Mouse (Mus musculus) layer of hippocampus, postnatal 25 days (tissue): Measurements from ENCODE around the gene Tbc1d14. TPM values are rescaled to one million over a fixed set of nuclear protein-coding genes. Genes with fewer than 3 reads are reported as not detected.

Experiments
- total RNA-seq, 2 experiments: library from RNA; stranded (reverse); gene quantifications; 2 replicates each; pipeline ENCODE4 v1.2.3; 2021

Tbc1d14 gene
- total RNA-seq, 2 experiments from 2014 or later: 92.4 to 104 TPM

Other genes with a start within 250 kb of the Tbc1d14 start
- 10 to 100 TPM; 52.4 to 53.8 TPM for gene Sorcs2, start 195.1 kb downstream of the Tbc1d14 start, total RNA-seq
- gene Grpel1, start 128.3 kb downstream of the Tbc1d14 start, total RNA-seq: 10 to 100 TPM; 21.8 to 24.7 TPM
- 10 to 100 TPM; 32.6 to 34.1 TPM for gene Tada2b, start 109.0 kb downstream of the Tbc1d14 start, total RNA-seq
- 1 to 10 TPM; 1.1 to 1.5 TPM for gene Ccdc96, start 108.7 kb downstream of the Tbc1d14 start, total RNA-seq
- 100 to 1,000 TPM in 1 of 2 experiments, 10 to 100 TPM in 1; 87.8 to 107 TPM for gene D5Ertd579e, start 102.7 kb upstream of the Tbc1d14 start, total RNA-seq
- 10 to 100 TPM; 25.2 to 26.1 TPM for gene Bloc1s4, start 155.4 kb upstream of the Tbc1d14 start, total RNA-seq
- gene Mrfap1, start 203.5 kb upstream of the Tbc1d14 start, total RNA-seq: 100 to 1,000 TPM; 569 to 617 TPM
- gene Man2b2, start 237.4 kb upstream of the Tbc1d14 start, total RNA-seq: 10 to 100 TPM; 27.8 to 28.2 TPM